Mouse (Mus musculus) hindbrain, embryonic 16.5 days (tissue): ENCODE data around the gene Sgpp2. TPM values are rescaled to one million over a fixed set of nuclear protein-coding genes. Genes with fewer than 3 reads are reported as not detected.

Experiments
- ATAC-seq: fragments of 200-750 bp; cut with Nextera tagmentation; 2 replicates; pipeline ENCODE4 v1.8.0; 2017; ENCODE audit warnings: moderate TSS enrichment, moderate library complexity
- H3K27ac ChIP-seq: fragments of 300-500 bp; sonication (generic); 2 replicates; pipeline ENCODE4 v1.5.1; 2014; ENCODE audit warnings: low read depth, mild to moderate bottlenecking, control low read depth, low read length, moderate library complexity
- H3K27me3 ChIP-seq: fragments of 300-500 bp; sonication (generic); replicated peaks from 2 replicates; pipeline ENCODE4 v1.6.1; 2014; ENCODE audit warnings: low read length; ENCODE audit not compliant: control insufficient read depth, insufficient read depth
- H3K36me3 ChIP-seq: fragments of 300-500 bp; sonication (generic); 2 replicates; pipeline ENCODE4 v1.6.1; 2014; ENCODE audit warnings: mild to moderate bottlenecking, low read length, moderate library complexity, mixed read lengths; ENCODE audit not compliant: control insufficient read depth, insufficient read depth
- H3K4me1 ChIP-seq: fragments of 300-500 bp; sonication (generic); 2 replicates; pipeline ENCODE4 v1.6.1; 2014; ENCODE audit warnings: low read depth, low read length; ENCODE audit not compliant: control insufficient read depth, insufficient read depth
- H3K4me2 ChIP-seq: fragments of 300-500 bp; sonication (generic); 2 replicates; pipeline ENCODE4 v1.6.1; 2014; ENCODE audit warnings: mild to moderate bottlenecking, low read length, control low read depth, moderate library complexity
- H3K4me3 ChIP-seq: fragments of 300-500 bp; sonication (generic); 2 replicates; pipeline ENCODE4 v1.5.1; 2014; ENCODE audit warnings: mild to moderate bottlenecking, low read length, control low read depth, moderate library complexity
- H3K9ac ChIP-seq: fragments of 300-500 bp; sonication (generic); 2 replicates; pipeline ENCODE4 v1.6.1; 2014; ENCODE audit warnings: low read depth, mild to moderate bottlenecking, control low read depth, low read length, moderate library complexity
- H3K9me3 ChIP-seq: fragments of 300-500 bp; sonication (generic); 2 replicates; pipeline ENCODE4 v1.6.1; 2014; ENCODE audit warnings: mild to moderate bottlenecking, low read length, moderate library complexity; ENCODE audit not compliant: control insufficient read depth
- WGBS: fragments of 180-500 bp; shearing (Covaris S2); extraction: QIAGEN DNeasy Blood & Tissue Kit; methylation state at CpG from one replicate; pipeline ENCODE4 v1.1.7; 2014; 5-methylcytosine and 5-hydroxymethylcytosine counted together
- polyA plus RNA-seq: library from polyadenylated mRNA; unstranded; fragments of >200 nt; fragmentation: Nextera tagmentation; extraction: Ambion mirVana; gene quantifications from 2 replicates; pipeline ENCODE4 v1.2.1, GENCODE M21; 2015

The Sgpp2 gene
- polyA plus RNA-seq, 1 experiment from 2014 or later, result 2.7 TPM

DNA sequence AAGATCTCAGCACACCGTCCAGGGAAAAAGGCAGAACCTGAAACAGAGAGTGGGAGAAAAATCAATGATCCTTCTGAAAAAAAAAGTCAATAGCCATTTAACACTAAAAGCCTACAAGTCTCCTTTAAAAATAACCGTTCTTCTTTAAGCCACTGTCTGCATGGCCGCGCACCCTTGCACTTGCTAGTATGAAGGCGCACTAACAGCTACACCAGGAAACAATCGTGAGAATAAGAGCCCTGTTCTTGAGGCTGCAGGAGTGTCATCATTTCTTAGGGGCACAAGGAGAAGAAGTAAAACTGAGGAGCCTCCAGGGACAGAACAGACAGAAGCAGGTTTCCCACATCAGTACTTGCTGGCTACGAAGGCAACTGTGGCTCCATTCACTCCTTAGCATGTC lies 115.2 kb downstream of the Sgpp2 start:
- H3K4me2 ChIP-seq, result no peak overlapping the region
- 90% methylated on average over 7 of the region's 7 CpGs for WGBS
- no peaks in the 10 kb centered on the region for H3K27me3 ChIP-seq
- H3K9ac ChIP-seq, result no peak overlapping the region
- no peak for ATAC-seq
- no peaks in the 10 kb centered on the region for H3K36me3 ChIP-seq
- peaks cover 3% of the 10 kb centered on the region for H3K4me1 ChIP-seq
- H3K9me3 ChIP-seq, result no peaks in the 10 kb centered on the region
- no peak overlapping the region for H3K4me3 ChIP-seq
- peak overlapping the region; percentile 40; the same call in 1 of the 2 replicates for H3K27ac ChIP-seq

DNA sequence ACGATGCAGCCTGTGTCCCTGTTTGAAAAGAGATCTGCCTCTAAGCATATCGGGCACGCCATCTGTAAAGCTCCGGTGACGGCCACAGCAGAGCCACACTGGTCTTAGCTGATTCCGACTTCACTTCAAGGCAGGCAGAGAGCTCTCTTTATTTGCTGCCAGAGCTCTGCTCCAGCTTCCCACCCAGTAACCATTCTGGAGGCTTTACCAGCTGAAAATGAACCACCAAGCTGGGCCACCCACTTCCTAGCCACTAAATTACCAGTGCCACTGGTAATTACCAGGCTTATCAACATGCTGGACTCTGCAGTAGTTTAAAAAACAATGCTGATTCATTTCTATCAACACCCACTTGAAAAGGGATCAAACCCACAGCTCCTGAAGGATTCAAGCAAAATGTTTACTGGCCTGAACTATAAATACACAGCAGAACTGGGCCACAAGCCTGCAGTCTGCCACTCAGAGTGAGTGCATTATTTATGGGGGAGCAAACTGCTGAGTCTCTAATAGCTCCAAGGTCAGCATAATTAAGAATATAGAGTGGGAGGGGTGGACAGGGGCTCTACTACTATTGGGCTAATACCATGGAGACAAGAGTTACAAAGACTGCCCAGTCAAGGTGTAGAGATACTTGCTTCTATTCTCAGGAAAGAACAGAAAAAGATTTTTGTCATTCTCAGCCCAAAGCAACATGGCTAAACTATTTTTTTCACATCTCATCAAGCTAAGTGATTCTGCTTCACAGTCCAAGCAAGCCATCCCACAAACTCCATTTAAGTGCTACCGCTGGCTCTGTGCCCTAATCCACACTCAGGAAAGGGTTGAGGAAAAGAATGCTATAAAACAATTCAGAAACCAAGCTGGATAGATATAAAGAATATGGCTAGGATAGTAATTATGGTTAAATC lies 115.9 kb downstream of the Sgpp2 start:
- no peaks in the 10 kb centered on the region for H3K9me3 ChIP-seq
- H3K27ac ChIP-seq, result peak overlapping the region; percentile 40; the same call in 1 of the 2 replicates
- peak; percentile 37; the same call in 1 of the 2 replicates for ATAC-seq

DNA sequence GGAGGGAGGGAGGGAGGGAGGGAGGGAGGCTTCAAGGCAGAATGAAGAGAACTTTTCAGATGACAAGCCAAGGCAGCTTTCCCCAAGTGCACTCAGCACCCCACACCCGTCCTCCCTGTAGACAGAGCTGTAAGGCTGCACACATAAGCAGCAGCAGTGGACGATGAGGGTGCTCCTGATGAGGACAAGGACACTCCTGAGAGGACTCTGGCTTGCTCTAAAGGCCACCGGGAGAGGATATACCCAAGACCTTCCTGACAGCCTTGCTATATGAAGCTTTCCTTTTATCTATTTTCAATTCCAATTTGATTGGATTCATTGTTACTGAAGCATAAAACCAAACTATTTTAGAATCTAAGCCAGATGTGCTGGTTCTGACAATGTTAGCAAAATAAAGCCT lies 116.7 kb downstream of the Sgpp2 start:
- no peak for ATAC-seq
- no peak overlapping the region for H3K27ac ChIP-seq
- H3K4me2 ChIP-seq, result no peak overlapping the region
- 0 out of 2 replicates have a peak, but pooled peaks cover 2% of the 10 kb centered on the region for H3K36me3 ChIP-seq
- WGBS, result 64% methylated on average over 3 of the region's 3 CpGs
- H3K4me1 ChIP-seq, result peaks cover 3% of the 10 kb centered on the region
- no peaks in the 10 kb centered on the region for H3K9me3 ChIP-seq
- no peak overlapping the region for H3K4me3 ChIP-seq
- no peak overlapping the region for H3K9ac ChIP-seq
- no peaks in the 10 kb centered on the region for H3K27me3 ChIP-seq

More for the DNA sequence above, 115.9 kb downstream of the Sgpp2 start:
- no peak overlapping the region for H3K9ac ChIP-seq
- no peaks in the 10 kb centered on the region for H3K27me3 ChIP-seq
- WGBS, result 81% methylated on average over 7 of the region's 7 CpGs
- H3K4me3 ChIP-seq, result no peak overlapping the region
- H3K4me1 ChIP-seq, result peaks cover 3% of the 10 kb centered on the region
- no peak overlapping the region for H3K4me2 ChIP-seq
- H3K36me3 ChIP-seq, result no peaks in the 10 kb centered on the region

DNA sequence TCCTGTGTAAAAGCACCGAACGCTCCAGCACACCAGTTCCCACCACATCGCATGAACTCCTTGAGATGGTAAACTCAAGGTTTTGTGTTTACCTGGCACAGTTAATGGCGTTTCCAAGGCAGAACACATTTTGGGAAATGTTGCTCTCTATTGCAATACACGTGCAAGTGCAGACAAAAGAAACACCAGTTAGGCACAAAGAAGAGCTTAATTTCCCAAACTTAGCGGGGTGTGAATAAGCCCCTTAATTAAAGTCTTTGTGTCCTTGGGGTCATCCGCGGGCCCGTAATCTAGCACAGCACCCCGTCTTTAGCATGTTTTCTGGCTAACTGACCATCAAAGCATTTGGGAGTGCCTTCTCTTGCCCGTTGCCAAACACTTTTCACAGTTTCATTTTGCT lies 118.7 kb downstream of the Sgpp2 start:
- H3K4me2 ChIP-seq, result no peak overlapping the region
- H3K27ac ChIP-seq, result no peak overlapping the region
- no peak for ATAC-seq
- no peaks in the 10 kb centered on the region for H3K9me3 ChIP-seq
- no peak overlapping the region for H3K4me3 ChIP-seq
- peaks cover 3% of the 10 kb centered on the region for H3K4me1 ChIP-seq
- H3K36me3 ChIP-seq, result 0 out of 2 replicates have a peak, but pooled peaks cover 2% of the 10 kb centered on the region
- 36% methylated on average over 11 of the region's 11 CpGs for WGBS
- H3K9ac ChIP-seq, result no peak overlapping the region
- no peaks in the 10 kb centered on the region for H3K27me3 ChIP-seq

DNA sequence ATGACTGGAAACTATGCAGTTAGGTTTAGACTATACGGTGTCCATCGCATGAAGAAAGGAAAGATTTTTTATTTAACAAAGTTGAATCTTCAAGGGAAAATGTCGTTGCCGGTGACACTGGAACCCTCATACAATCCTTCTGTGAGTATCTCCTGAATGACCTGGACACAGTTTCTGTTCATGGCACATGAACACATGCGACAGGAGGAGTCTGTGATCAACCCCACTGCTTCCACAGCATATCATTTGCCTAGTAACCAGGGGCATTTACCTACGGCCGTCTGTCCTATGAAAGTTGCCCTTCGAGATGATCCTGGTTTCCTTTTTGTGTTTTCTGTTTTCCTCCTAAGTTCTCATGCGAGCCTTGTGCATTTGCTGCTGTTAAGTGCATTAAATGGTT lies 123.3 kb downstream of the Sgpp2 start:
- Histone ChIP-seq H3K9ac (no peak overlapping the region), H3K9me3 (no peaks in the 10 kb centered on the region), H3K4me2 (no peak overlapping the region), H3K27ac (no peak overlapping the region), H3K4me3 (no peak overlapping the region), H3K27me3 (no peaks in the 10 kb centered on the region), H3K36me3 (0 out of 2 replicates have a peak, but pooled peaks cover 2% of the 10 kb centered on the region), H3K4me1 (peaks cover 3% of the 10 kb centered on the region)
- no peak for ATAC-seq
- WGBS, result 94% methylated on average over 9 of the region's 9 CpGs

DNA sequence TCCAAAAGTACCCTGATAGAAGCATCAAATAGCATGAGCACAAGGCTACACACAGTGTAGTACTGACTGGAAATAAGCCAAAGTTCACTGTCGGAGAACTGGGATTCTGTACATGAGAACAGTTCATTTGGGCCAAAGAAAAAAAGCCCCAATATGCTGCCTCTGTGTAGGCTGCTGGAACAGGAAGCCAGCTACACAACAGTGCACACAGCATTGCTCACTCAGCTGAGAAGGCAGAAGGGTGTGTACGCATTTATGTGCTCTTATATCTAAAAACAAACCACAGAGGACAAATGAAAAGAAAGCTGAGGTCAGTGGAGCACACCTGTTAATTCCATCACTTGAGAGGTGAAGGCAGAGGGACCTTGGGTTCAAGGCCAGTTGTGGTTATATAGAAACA lies 125.8 kb downstream of the Sgpp2 start:
- no peak overlapping the region for H3K4me2 ChIP-seq
- no peak overlapping the region for H3K4me3 ChIP-seq
- H3K36me3 ChIP-seq, result 0 out of 2 replicates have a peak, but pooled peaks cover 2% of the 10 kb centered on the region
- H3K27me3 ChIP-seq, result no peaks in the 10 kb centered on the region
- no peak overlapping the region for H3K9ac ChIP-seq
- H3K27ac ChIP-seq, result no peak overlapping the region
- WGBS, result 69% methylated on average over 2 of the region's 2 CpGs
- ATAC-seq, result no peak
- H3K4me1 ChIP-seq, result no peaks in the 10 kb centered on the region
- no peaks in the 10 kb centered on the region for H3K9me3 ChIP-seq

DNA sequence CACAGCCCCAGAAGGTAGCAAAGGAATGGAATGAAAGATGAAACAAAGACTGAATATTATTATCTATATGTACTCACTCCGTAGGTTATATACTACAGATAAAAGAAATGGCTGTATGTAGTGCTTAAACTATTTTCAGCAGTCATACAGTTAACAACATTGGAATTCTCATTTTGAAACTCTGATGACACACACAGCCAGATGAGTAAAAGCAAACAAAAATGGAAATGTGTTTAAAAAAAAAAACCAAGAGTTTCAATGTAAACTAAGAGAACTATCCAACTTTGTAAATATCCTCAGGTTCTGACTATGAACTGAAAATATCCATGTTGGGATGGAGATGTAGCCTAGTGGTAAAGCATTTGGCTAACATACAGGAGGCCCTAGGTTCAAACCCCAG lies 126.3 kb downstream of the Sgpp2 start:
- WGBS, result 96% methylated on average over 1 of the region's 1 CpGs
- H3K4me3 ChIP-seq, result no peak overlapping the region
- H3K4me2 ChIP-seq, result no peak overlapping the region
- 0 out of 2 replicates have a peak, but pooled peaks cover 1% of the 10 kb centered on the region for H3K36me3 ChIP-seq
- no peaks in the 10 kb centered on the region for H3K4me1 ChIP-seq
- H3K9ac ChIP-seq, result no peak overlapping the region
- H3K27ac ChIP-seq, result no peak overlapping the region
- no peaks in the 10 kb centered on the region for H3K27me3 ChIP-seq
- no peaks in the 10 kb centered on the region for H3K9me3 ChIP-seq
- ATAC-seq, result no peak

DNA sequence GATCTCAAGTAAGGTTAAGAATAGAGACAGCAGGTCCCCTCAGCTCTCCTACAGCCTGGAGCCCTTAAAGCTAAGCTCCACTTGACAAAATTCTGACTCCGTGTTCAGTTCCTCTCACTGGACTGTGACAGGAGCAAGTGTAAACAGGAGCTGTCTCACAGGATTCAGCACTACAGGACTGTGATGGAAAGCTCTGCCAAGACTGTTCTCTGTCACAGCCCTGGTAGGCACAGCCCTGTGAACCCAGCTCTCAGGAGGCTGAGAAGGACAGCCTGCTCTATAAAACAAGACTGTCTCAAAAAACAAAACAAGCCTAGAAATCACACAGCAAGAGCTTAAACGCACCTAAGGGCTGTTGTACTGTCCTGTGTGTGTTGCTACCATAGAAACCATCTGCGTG lies 127.0 kb downstream of the Sgpp2 start:
- no peaks in the 10 kb centered on the region for H3K9me3 ChIP-seq
- no peak overlapping the region for H3K9ac ChIP-seq
- H3K27ac ChIP-seq, result no peak overlapping the region
- H3K36me3 ChIP-seq, result no peaks in the 10 kb centered on the region
- H3K4me2 ChIP-seq, result no peak overlapping the region
- WGBS, result 84% methylated on average over 3 of the region's 3 CpGs
- ATAC-seq, result no peak
- H3K27me3 ChIP-seq, result no peaks in the 10 kb centered on the region
- H3K4me1 ChIP-seq, result no peaks in the 10 kb centered on the region
- no peak overlapping the region for H3K4me3 ChIP-seq

DNA sequence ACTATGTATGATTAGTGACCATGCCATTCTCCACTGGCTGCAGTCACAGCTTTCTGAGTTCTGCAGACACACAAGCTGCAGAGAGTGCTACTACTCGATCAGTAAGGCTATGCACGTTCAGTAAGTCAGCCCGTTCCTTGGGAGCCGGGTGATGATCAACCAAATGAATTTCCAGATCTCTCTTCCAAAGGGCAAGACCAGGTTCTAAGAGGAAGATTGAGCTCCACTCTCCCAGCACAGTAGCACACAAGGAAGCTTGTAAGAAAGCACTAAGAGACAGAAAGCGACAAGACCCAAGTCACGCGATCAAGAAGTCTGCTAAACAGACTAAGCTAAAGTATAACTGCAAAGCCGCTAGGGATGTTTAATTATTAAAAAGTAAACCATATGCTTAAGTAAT lies 130.6 kb downstream of the Sgpp2 start:
- ATAC-seq, result no peak
- Histone ChIP-seq H3K4me1 (no peaks in the 10 kb centered on the region), H3K9me3 (no peaks in the 10 kb centered on the region), H3K27me3 (no peaks in the 10 kb centered on the region), H3K9ac (no peak overlapping the region), H3K27ac (no peak overlapping the region), H3K4me2 (no peak overlapping the region), H3K36me3 (0 out of 2 replicates have a peak, but pooled peaks cover 3% of the 10 kb centered on the region), H3K4me3 (no peak overlapping the region)
- WGBS, result 89% methylated on average over 8 of the region's 8 CpGs
